Mouse (Mus musculus) MEL (cell line): ENCODE data around the gene Sarnp.
A peak's percentile ranks its signal among the peaks of the same experiment; 100 is the strongest.

ENCODE experiments used
- CTCF ChIP-seq, 3 experiments: IDR thresholded peaks in 2 of 3; conservative IDR thresholded peaks in 1 of 3; 2 replicates each; pipeline ENCODE4 v1.5.1; 2011 to 2012; ENCODE audit warnings: low read length in 3 of 3, low read depth in 2 of 3, mild to moderate bottlenecking in 2 of 3, improper control_type of control experiment in 1 of 3, inconsistent platforms in 1 of 3, mixed read lengths in 1 of 3, moderate library complexity in 1 of 3; ENCODE audit not compliant: control insufficient read depth in 1 of 3, insufficient read depth in 1 of 3, poor library complexity in 1 of 3, severe bottlenecking in 1 of 3
- ELF1 ChIP-seq: IDR thresholded peaks from 2 replicates; pipeline ENCODE4 v1.6.1; 2014; ENCODE audit warnings: low read depth, mild to moderate bottlenecking, inconsistent platforms, low read length, improper control_type of control experiment, moderate library complexity
- HCFC1 ChIP-seq: IDR thresholded peaks from 2 replicates; pipeline ENCODE4 v1.6.1; 2012; ENCODE audit warnings: low read depth, mild to moderate bottlenecking, inconsistent platforms, low read length, improper control_type of control experiment, moderate library complexity
- MAX ChIP-seq: IDR thresholded peaks from 2 replicates; pipeline ENCODE4 v1.6.1; 2011; ENCODE audit warnings: low read length, improper control_type of control experiment
- RCOR1 ChIP-seq: IDR thresholded peaks from 2 replicates; pipeline ENCODE4 v1.6.1; 2012; ENCODE audit warnings: low read depth, mild to moderate bottlenecking, inconsistent platforms, low read length, improper control_type of control experiment

- TF ChIP-seq MAX = no peak
- no peak for TF ChIP-seq RCOR1
- TF ChIP-seq CTCF (IDR thresholded peaks at IDR 0.05 in 2 of 3, conservative IDR thresholded peaks at IDR 0.05 in 1 of 3; ENCODE audit: control insufficient read depth in 1 of 3, insufficient read depth in 1 of 3, low read depth in 2 of 3, low read length in 3 of 3, poor library complexity in 1 of 3, severe bottlenecking in 1 of 3) = no peak
- peak; percentile 34; the same call in 1 of the 2 replicates for TF ChIP-seq ELF1
- TF ChIP-seq HCFC1 = no peak
These were observed 73.5 kb downstream of the Sarnp start for GRCm38 (mm10) chr10:128890383-128891295.
